Mouse (Mus musculus): Measurements from ENCODE around the gene Olfr215. TPM values are rescaled to one million over a fixed set of nuclear protein-coding genes. Genes with fewer than 3 reads are reported as not detected.
A peak's percentile ranks its signal among the peaks of the same experiment; 100 is the strongest.
"Not testable (repeated sequence)": the region's sequence is repeated elsewhere in the genome, so short reads cannot be mapped to it uniquely, and the experiment has no call there.

Gene Olfr215
- total RNA-seq (2014; rRNA removed) (not detected in 2 replicates), polyA plus RNA-seq (2015; fragmentation: Nextera tagmentation; extraction: Ambion mirVana) (not detected in 2 replicates)

- Histone ChIP-seq H3K27ac (no peak within 1 kb of the TSS), H3K4me1 (ENCODE audit: insufficient read depth, low read length) (no peaks in the 10 kb centered on the region), H3K36me3 (ENCODE audit: insufficient read depth, low read length) (no peaks in the 10 kb centered on the region), H3K27me3 (ENCODE audit: insufficient read depth, low read length) (no peaks in the 10 kb centered on the region), H3K4me3 (ENCODE audit: low read length) (no peak within 1 kb of the TSS), H3K9ac (replicated peaks; ENCODE audit: low read length) (no peak within 1 kb of the TSS), H3K4me2 (ENCODE audit: low read depth, low read length) (no peak within 1 kb of the TSS), H3K9me3 (ENCODE audit: low read length) (no peaks in the 10 kb centered on the region)
- ATAC-seq (no peak), DNase-seq (ENCODE audit: low spot score) (no peak)
- no peak for TF ChIP-seq CTCF (IDR thresholded peaks at IDR 0.05; ENCODE audit: low read depth)
- WGBS: 59% methylated on average over 4 of the region's 4 CpGs
These were observed at the start of gene Olfr215 for GRCm38 (mm10) chr6:116584095-116584494. Gene Olfr215 (minus strand): TSS chr6:116584195.

GRCm38 (mm10) chr6:116632129-116632528, 48.1 kb upstream of the Olfr215 start:
- H3K4me3 ChIP-seq (ENCODE audit: low read length): no peak overlapping the region
- H3K27me3 ChIP-seq (ENCODE audit: insufficient read depth, low read length): no peaks in the 10 kb centered on the region
- TF ChIP-seq CTCF (IDR thresholded peaks at IDR 0.05; ENCODE audit: low read depth): peak; percentile 83
- DNase-seq (ENCODE audit: low spot score) (peak; percentile 80), ATAC-seq (no peak)
- H3K36me3 ChIP-seq (ENCODE audit: insufficient read depth, low read length): peaks cover 2% of the 10 kb centered on the region; the same call in 1 of the 2 replicates
- 49% methylated on average over 1 of the region's 1 CpGs for WGBS
- H3K9ac ChIP-seq (replicated peaks; ENCODE audit: low read length): no peak overlapping the region
- H3K4me2 ChIP-seq (ENCODE audit: low read depth, low read length): no peak overlapping the region
- H3K27ac ChIP-seq: no peak overlapping the region
- no peaks in the 10 kb centered on the region for H3K4me1 ChIP-seq (ENCODE audit: insufficient read depth, low read length)
- no peaks in the 10 kb centered on the region for H3K9me3 ChIP-seq (ENCODE audit: low read length)

GRCm38 (mm10) chr6:116629766-116630165, 45.8 kb upstream of the Olfr215 start:
- H3K27ac ChIP-seq: no peak overlapping the region
- WGBS: 71% methylated on average over 10 of the region's 10 CpGs
- H3K4me3 ChIP-seq (ENCODE audit: low read length): no peak overlapping the region
- H3K36me3 ChIP-seq (ENCODE audit: insufficient read depth, low read length): no peaks in the 10 kb centered on the region; the same call in 1 of the 2 replicates
- no peaks in the 10 kb centered on the region for H3K4me1 ChIP-seq (ENCODE audit: insufficient read depth, low read length)
- no peak for TF ChIP-seq CTCF (IDR thresholded peaks at IDR 0.05; ENCODE audit: low read depth)
- H3K27me3 ChIP-seq (ENCODE audit: insufficient read depth, low read length): no peaks in the 10 kb centered on the region
- DNase-seq (ENCODE audit: low spot score) (no peak), ATAC-seq (no peak)
- H3K4me2 ChIP-seq (ENCODE audit: low read depth, low read length): no peak overlapping the region
- no peaks in the 10 kb centered on the region for H3K9me3 ChIP-seq (ENCODE audit: low read length)
- H3K9ac ChIP-seq (replicated peaks; ENCODE audit: low read length): no peak overlapping the region

- no peaks in the 10 kb centered on the region for H3K4me1 ChIP-seq (ENCODE audit: insufficient read depth, low read length)
- no peak for TF ChIP-seq CTCF (IDR thresholded peaks at IDR 0.05; ENCODE audit: low read depth)
- H3K27me3 ChIP-seq (ENCODE audit: insufficient read depth, low read length): no peaks in the 10 kb centered on the region
- peak within 1 kb of the TSS; percentile 93 for H3K4me3 ChIP-seq (ENCODE audit: low read length)
- H3K9ac ChIP-seq (replicated peaks; ENCODE audit: low read length): peak within 1 kb of the TSS; percentile 99
- ATAC-seq (peak; percentile 96), DNase-seq (ENCODE audit: low spot score) (peak; percentile 94)
- H3K9me3 ChIP-seq (ENCODE audit: low read length): no peaks in the 10 kb centered on the region
- under 1% methylated on average over 56 of the region's 56 CpGs for WGBS
- peak within 1 kb of the TSS; percentile 70 for H3K4me2 ChIP-seq (ENCODE audit: low read depth, low read length)
- H3K36me3 ChIP-seq (ENCODE audit: insufficient read depth, low read length): peaks cover 4% of the 10 kb centered on the region; the same call in 1 of the 2 replicates
- peak within 1 kb of the TSS; percentile 96 for H3K27ac ChIP-seq
These were observed 44.7 kb upstream of the Olfr215 start, which contains the start of gene Zfp422 for GRCm38 (mm10) chr6:116628539-116629171. Gene Zfp422 (minus strand): TSS chr6:116628999.

GRCm38 (mm10) chr6:116628095-116628494, 44.1 kb upstream of the Olfr215 start:
- 9% methylated on average over 9 of the region's 9 CpGs for WGBS
- ATAC-seq: no peak

GRCm38 (mm10) chr6:116626417-116626816, 42.4 kb upstream of the Olfr215 start:
- H3K27ac ChIP-seq; DNase-seq (ENCODE audit: low spot score); ATAC-seq; H3K9ac ChIP-seq (replicated peaks; ENCODE audit: low read length); H3K9me3 ChIP-seq (ENCODE audit: low read length); H3K27me3 ChIP-seq (ENCODE audit: insufficient read depth, low read length); H3K4me2 ChIP-seq (ENCODE audit: low read depth, low read length); H3K4me3 ChIP-seq (ENCODE audit: low read length); H3K36me3 ChIP-seq (ENCODE audit: insufficient read depth, low read length); H3K4me1 ChIP-seq (ENCODE audit: insufficient read depth, low read length): not testable (repeated sequence)
- 95% methylated on average over 9 of the region's 9 CpGs for WGBS

More at GRCm38 (mm10) chr6:116628095-116628494, 44.1 kb upstream of the Olfr215 start:
- Histone ChIP-seq H3K27me3 (ENCODE audit: insufficient read depth, low read length) (no peaks in the 10 kb centered on the region), H3K9me3 (ENCODE audit: low read length) (no peaks in the 10 kb centered on the region), H3K27ac (peak overlapping the region; percentile 96), H3K36me3 (ENCODE audit: insufficient read depth, low read length) (peaks cover 4% of the 10 kb centered on the region; the same call in 1 of the 2 replicates), H3K4me1 (ENCODE audit: insufficient read depth, low read length) (no peaks in the 10 kb centered on the region), H3K4me3 (ENCODE audit: low read length) (peak overlapping the region; percentile 93), H3K9ac (replicated peaks; ENCODE audit: low read length) (peak overlapping the region; percentile 99), H3K4me2 (ENCODE audit: low read depth, low read length) (peak overlapping the region; percentile 70)
- DNase-seq (ENCODE audit: low spot score): no peak
- TF ChIP-seq CTCF (IDR thresholded peaks at IDR 0.05; ENCODE audit: low read depth): no peak

Measured in hindbrain, postnatal 0 days (tissue).